Mouse (Mus musculus): ENCODE results near the gene Gm26897. TPM values are rescaled to one million over a fixed set of nuclear protein-coding genes. Genes with fewer than 3 reads are reported as not detected.

Gene Gm26897
- polyA plus RNA-seq (2017; shearing (Covaris generic)): not detected

- no peak for ATAC-seq
Observed at GRCm38 (mm10) chr5:111733851-111734250, at the start of gene Gm26897. Gene Gm26897 (plus strand): TSS chr5:111733924.

- no peak for ATAC-seq
Observed at GRCm38 (mm10) chr5:111687370-111687769, 46.4 kb upstream of the Gm26897 start.

GRCm38 (mm10) chr5:111688584-111688983 is 45.1 kb upstream of the Gm26897 start:
- ATAC-seq: no peak

- no peak for ATAC-seq
Observed at GRCm38 (mm10) chr5:111697996-111698395, 35.7 kb upstream of the Gm26897 start.

GRCm38 (mm10) chr5:111699711-111700303 is 33.9 kb upstream of the Gm26897 start:
- ATAC-seq: no peak

GRCm38 (mm10) chr5:111701634-111702329 is 31.9 kb upstream of the Gm26897 start:
- ATAC-seq: no peak

GRCm38 (mm10) chr5:111703586-111703985 is 30.1 kb upstream of the Gm26897 start:
- no peak for ATAC-seq

- ATAC-seq: no peak
Observed at GRCm38 (mm10) chr5:111704326-111704725, 29.4 kb upstream of the Gm26897 start.

GRCm38 (mm10) chr5:111709195-111709901 is 24.4 kb upstream of the Gm26897 start:
- ATAC-seq: no peak

GRCm38 (mm10) chr5:111719018-111719417 is 14.7 kb upstream of the Gm26897 start:
- ATAC-seq: no peak

GRCm38 (mm10) chr5:111720726-111721125 is 13.0 kb upstream of the Gm26897 start:
- ATAC-seq: no peak

GRCm38 (mm10) chr5:111724713-111725112 is 9.0 kb upstream of the Gm26897 start:
- no peak for ATAC-seq

- no peak for ATAC-seq
Observed at GRCm38 (mm10) chr5:111725195-111725920, 8.4 kb upstream of the Gm26897 start.

GRCm38 (mm10) chr5:111728411-111728810 is 5.3 kb upstream of the Gm26897 start:
- ATAC-seq: no peak

GRCm38 (mm10) chr5:111730560-111731167 is 3.1 kb upstream of the Gm26897 start:
- ATAC-seq: no peak

- ATAC-seq: no peak
Observed at GRCm38 (mm10) chr5:111732194-111732593, 1.5 kb upstream of the Gm26897 start.

GRCm38 (mm10) chr5:111739480-111739879 is 5.8 kb downstream of the Gm26897 start:
- ATAC-seq: no peak

GRCm38 (mm10) chr5:111740384-111741275 is 6.9 kb downstream of the Gm26897 start:
- no peak for ATAC-seq

- ATAC-seq: no peak
Observed at GRCm38 (mm10) chr5:111741352-111741751, 7.6 kb downstream of the Gm26897 start.

- ATAC-seq: no peak
Observed at GRCm38 (mm10) chr5:111742290-111742898, 8.7 kb downstream of the Gm26897 start.

GRCm38 (mm10) chr5:111749599-111749998 is 15.9 kb downstream of the Gm26897 start:
- ATAC-seq: no peak
